Mouse (Mus musculus) cerebellum, adult 2 months (tissue): Measurements from ENCODE around the gene Cadm4. TPM values are rescaled to one million over a fixed set of nuclear protein-coding genes. Genes with fewer than 3 reads are reported as not detected.
A peak's percentile ranks its signal among the peaks of the same experiment; 100 is the strongest.
"Not testable (repeated sequence)": the region's sequence is repeated elsewhere in the genome, so short reads cannot be mapped to it uniquely, and the experiment has no call there.

Experiments
- DNase-seq, 2 experiments: peaks; one replicate each; pipeline ENCODE4 v3.0.0; 2021
- H3K27ac ChIP-seq: fragments of 200-500 bp; 2 replicates; pipeline ENCODE4 v1.5.1; 2012; ENCODE audit warnings: low read length, control low read depth, inconsistent platforms; ENCODE audit not compliant: insufficient read depth
- H3K27me3 ChIP-seq: fragments of 200-500 bp; 2 replicates; pipeline ENCODE4 v1.6.1; 2012; ENCODE audit warnings: inconsistent platforms, mild to moderate bottlenecking, low read length, moderate library complexity; ENCODE audit not compliant: control insufficient read depth, insufficient read depth
- H3K4me1 ChIP-seq: fragments of 200-500 bp; 2 replicates; pipeline ENCODE4 v1.6.1; 2011; ENCODE audit warnings: low read length; ENCODE audit not compliant: control insufficient read depth, insufficient read depth
- H3K4me3 ChIP-seq: fragments of 200-500 bp; replicated peaks from 2 replicates; pipeline ENCODE3; 2011; ENCODE audit warnings: mild to moderate bottlenecking, low read depth, low read length, control low read depth; ENCODE audit not compliant: insufficient read depth
- CTCF ChIP-seq: fragments of 200-500 bp; IDR thresholded peaks from 2 replicates; pipeline ENCODE4 v1.5.1; 2011; ENCODE audit warnings: low read depth, mild to moderate bottlenecking, control low read depth, low read length, moderate library complexity, borderline replicate concordance; ENCODE audit not compliant: insufficient read depth
- POLR2A ChIP-seq: fragments of 200-500 bp; IDR thresholded peaks from 2 replicates; pipeline ENCODE4 v1.6.1; 2011; ENCODE audit warnings: low read length, control low read depth, borderline replicate concordance; ENCODE audit not compliant: insufficient read depth
- WGBS: fragments of 180-500 bp; shearing (Covaris S2); methylation state at CpG from one replicate; pipeline ENCODE4 v1.1.7; 2018; 5-methylcytosine and 5-hydroxymethylcytosine counted together
- polyA plus RNA-seq: library from polyadenylated mRNA; depleted of rRNA; stranded (reverse); fragments of >200 nt; gene quantifications from 2 replicates; pipeline ENCODE4 v1.2.3, GENCODE M21; 2012

Cadm4 gene
- polyA plus RNA-seq, 1 experiment, result 312 TPM

DNA sequence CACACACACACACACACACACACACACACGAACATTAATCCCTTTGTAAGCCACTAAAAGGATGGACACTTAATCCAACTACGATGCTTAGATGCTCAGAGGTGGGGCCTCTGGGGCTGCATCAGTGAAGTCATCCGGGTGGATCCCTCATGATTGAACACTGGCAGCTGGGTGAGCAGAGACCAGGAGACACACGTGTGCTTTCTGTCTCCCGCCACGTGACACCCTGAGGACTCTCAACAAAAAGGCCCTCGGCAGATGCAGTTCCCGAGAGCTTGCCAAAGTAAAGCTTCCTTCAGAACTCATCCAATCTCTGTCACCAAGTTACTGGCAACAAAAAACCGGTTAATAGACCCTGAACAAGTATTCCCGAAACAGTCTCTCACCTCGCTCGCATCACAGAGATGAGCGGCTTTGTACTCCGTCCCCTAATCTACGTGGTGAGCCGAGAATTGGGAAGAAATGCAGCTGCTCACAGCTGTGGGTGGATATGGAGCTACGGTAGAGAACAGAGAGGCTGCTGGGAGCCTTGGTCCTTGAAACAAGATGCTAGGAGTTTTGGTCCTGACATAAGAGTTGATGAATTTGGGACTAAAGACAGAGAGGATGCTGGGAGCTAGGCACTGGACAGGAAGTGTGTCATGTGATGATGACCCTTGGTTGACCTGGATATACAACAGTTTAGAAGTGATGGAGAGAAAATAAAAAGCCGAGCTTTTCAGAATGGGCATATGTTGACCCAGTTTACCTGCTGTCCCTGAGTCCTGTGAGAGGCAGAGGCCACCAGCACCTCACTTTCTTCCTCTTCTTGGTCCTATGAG is 1.5 kb upstream of the Cadm4 start:
- peak; percentile 34 to 44 for DNase-seq
- Histone ChIP-seq H3K4me3 (peak overlapping the region; percentile 79), H3K4me1 (peaks cover 13% of the 10 kb centered on the region), H3K27me3 (no peaks in the 10 kb centered on the region), H3K27ac (peak overlapping the region; percentile 35; the same call in 1 of the 2 replicates)
- 23% methylated on average over 18 of the region's 18 CpGs for WGBS
- no peak for TF ChIP-seq CTCF
- TF ChIP-seq POLR2A, result no peak

DNA sequence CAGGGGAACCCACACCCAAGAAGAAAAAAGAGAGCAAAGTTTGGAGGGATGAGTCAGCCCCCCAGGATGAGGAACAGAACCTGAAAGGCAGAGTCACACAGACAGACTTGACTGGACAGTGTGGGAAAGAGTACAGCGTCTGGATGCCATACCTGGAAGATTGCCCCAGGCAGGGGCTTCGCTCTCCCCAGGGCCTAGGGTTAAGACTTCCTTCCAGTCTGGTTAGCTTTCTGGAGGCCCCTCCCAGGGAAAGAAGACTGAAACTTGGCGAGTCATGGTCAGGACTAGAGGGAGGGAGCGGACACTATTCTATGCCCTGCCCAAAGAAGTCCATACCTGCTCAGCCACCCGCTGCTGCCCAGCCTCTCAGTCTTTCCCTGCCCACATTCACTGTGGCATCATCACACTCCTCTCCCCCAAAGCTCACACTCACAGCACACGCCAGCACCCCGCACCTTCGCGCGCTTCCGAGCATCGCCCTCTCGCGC is 793 bp upstream of the Cadm4 start:
- peak overlapping the region; percentile 35 for H3K27ac ChIP-seq
- peaks cover 14% of the 10 kb centered on the region for H3K4me1 ChIP-seq
- no peaks in the 10 kb centered on the region for H3K27me3 ChIP-seq
- H3K4me3 ChIP-seq, result peak overlapping the region; percentile 79
- TF ChIP-seq CTCF (no peak), POLR2A (no peak)
- DNase-seq, result peak in 1 of 2 experiments; percentile 49
- 2% methylated on average over 14 of the region's 14 CpGs for WGBS

DNA sequence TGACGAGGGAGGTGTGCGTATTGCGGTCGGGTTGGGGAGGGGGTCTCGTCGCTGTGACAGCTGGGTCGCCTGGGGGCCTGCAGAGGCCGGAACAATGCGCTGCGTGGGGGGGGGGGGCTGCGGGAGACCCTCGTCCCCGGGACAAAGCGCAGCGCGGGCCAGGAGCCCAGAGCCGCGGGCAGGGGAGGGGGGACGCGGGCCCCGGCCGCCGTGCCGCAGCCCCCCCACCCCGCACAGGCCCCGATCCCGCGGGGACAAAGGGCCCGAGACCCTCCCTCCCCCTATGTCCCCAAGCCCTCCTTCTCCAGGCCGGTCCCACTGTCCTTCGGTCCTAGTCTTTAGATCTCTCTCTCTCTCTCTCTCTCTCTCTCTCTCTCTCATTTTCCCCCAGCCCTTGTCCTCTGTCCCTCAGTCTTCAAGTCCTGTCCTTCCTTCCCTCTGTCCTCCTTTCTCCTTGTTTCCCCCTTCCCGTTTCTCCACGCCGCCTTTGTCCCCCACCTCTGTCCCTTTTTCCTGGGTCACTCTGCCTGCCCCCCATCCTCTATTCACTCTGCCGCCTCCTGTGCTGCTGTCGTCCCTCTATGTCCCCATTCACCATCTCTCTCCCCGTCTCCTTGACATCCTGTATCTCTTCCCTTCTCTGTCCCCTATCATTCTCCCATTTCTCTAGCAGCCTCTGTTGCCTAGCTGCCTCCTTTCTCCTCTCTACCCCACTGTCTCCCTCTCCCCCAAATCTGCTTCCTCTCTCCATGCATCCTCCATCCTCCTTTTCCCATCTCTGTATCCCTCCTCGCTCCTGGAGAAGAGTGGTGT is 591 bp downstream of the Cadm4 start:
- Histone ChIP-seq H3K27ac (peak overlapping the region; percentile 61; the same call in 1 of the 2 replicates), H3K4me1 (peaks cover 25% of the 10 kb centered on the region), H3K4me3 (peak overlapping the region; percentile 88), H3K27me3 (no peaks in the 10 kb centered on the region)
- WGBS, result 0% methylated on average over 27 of the region's 38 CpGs
- peak in 1 of 2 experiments; percentile 43 for DNase-seq
- no peak for TF ChIP-seq CTCF
- TF ChIP-seq POLR2A, result no peak

DNA sequence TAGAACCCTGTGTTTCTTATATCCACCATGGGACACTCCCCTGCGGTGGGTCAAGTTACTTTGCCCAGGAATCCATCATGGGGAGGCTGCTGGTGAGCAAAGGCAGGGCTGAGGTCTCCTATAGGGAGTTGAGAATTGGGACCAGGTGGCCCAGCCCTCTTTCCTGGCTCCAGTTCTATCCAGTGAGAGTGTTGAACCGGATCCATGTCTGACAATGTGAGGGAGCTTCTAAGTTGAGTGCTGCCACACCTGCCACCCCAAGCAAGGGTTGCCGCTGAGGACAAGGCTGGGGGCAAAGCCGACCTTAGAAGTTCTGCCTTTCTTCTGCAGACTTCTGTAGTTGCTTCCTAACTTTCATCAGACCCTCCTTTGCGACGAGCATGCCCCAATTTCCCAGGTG is 1.5 kb downstream of the Cadm4 start:
- 0 out of 2 replicates have a peak overlapping the region, but pooled peaks have one; percentile 61 for H3K27ac ChIP-seq
- H3K4me3 ChIP-seq, result peak overlapping the region; percentile 88
- peak; percentile 43 to 64 for DNase-seq
- peaks cover 26% of the 10 kb centered on the region for H3K4me1 ChIP-seq
- WGBS, result 10% methylated on average over 6 of the region's 6 CpGs
- H3K27me3 ChIP-seq, result not testable (repeated sequence)

DNA sequence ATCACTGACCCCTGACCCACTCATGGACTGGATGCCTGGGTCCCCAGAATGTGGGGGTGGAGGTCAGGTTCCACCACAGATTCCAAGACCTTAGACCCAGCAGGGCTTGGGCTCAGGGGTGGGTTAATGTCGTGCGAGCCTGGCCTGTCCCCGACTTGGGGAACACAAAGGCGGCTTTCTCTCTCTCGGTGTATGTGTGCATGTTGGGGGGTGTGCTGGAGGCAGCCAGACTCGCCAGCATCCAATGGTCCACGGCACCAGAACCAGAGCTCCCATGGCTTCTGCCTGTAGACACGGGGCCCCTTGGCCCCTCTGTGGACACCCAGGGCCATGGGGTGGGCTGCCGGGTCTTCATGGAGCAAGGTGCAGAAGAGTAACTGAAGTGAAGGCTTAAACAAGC is 3.7 kb downstream of the Cadm4 start:
- WGBS, result 57% methylated on average over 9 of the region's 9 CpGs
- H3K4me1 ChIP-seq, result peaks cover 24% of the 10 kb centered on the region

DNA sequence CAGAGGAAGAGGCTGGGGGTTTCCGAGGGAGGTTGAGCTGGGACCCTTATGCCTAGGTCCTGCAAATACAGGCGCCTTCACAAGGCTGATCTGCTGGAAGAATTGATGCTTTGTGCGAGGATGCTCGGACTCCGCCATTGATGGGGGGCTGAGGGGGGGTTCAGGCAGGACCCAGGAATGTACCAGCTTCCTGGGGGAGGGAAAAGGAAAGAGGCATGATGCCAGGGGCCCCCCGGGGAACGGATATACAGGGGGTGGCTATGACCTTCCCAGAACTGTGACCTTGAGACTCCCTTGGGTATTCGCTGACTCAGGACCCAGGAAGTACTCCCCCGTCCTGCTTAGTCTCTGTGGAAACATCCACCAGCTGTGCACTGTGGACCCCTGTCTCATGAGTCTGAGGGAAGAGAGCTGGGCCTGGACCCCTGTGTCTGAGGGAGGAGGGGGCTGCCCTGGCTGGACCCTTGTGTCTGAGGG is 4.9 kb downstream of the Cadm4 start:
- DNase-seq, result peak in 1 of 2 experiments; percentile 28
- no peak overlapping the region for H3K4me3 ChIP-seq
- peaks cover 26% of the 10 kb centered on the region for H3K4me1 ChIP-seq
- WGBS, result 48% methylated on average over 9 of the region's 9 CpGs
- TF ChIP-seq CTCF (no peak), POLR2A (no peak)
- H3K27ac ChIP-seq, result peak overlapping the region; percentile 79
- no peaks in the 10 kb centered on the region for H3K27me3 ChIP-seq

More for the DNA sequence above, 3.7 kb downstream of the Cadm4 start:
- TF ChIP-seq CTCF, result no peak
- no peak for TF ChIP-seq POLR2A
- peak in 1 of 2 experiments; percentile 31 for DNase-seq
- Histone ChIP-seq H3K27ac (peak overlapping the region; percentile 79; the same call in 1 of the 2 replicates), H3K27me3 (no peaks in the 10 kb centered on the region), H3K4me3 (no peak overlapping the region)

DNA sequence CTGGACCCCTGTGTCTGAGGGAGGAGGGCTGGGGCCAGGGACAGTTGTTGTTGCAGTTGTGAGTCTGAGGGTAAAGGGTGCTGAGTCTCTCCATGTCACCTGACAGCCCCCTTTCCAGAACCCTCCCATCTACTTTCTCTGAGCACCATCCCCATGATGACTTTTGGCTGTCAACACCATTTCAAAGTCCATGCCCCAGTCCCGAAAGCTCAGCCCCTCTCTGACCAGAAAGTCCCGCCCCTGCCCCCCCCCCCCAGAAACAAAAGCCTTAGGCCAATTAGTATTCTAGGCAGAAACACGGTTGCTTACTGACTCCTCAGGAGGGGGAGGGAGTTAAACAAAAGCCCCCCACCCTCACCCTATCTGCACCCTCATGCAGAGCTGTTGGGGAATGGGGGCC is 5.6 kb downstream of the Cadm4 start:
- no peak overlapping the region for H3K4me3 ChIP-seq
- DNase-seq, result no peak
- WGBS, result 31% methylated on average over 3 of the region's 3 CpGs
- H3K4me1 ChIP-seq, result peaks cover 26% of the 10 kb centered on the region
- H3K27me3 ChIP-seq, result no peaks in the 10 kb centered on the region
- H3K27ac ChIP-seq, result peak overlapping the region; percentile 79
- TF ChIP-seq CTCF, result no peak
- no peak for TF ChIP-seq POLR2A

DNA sequence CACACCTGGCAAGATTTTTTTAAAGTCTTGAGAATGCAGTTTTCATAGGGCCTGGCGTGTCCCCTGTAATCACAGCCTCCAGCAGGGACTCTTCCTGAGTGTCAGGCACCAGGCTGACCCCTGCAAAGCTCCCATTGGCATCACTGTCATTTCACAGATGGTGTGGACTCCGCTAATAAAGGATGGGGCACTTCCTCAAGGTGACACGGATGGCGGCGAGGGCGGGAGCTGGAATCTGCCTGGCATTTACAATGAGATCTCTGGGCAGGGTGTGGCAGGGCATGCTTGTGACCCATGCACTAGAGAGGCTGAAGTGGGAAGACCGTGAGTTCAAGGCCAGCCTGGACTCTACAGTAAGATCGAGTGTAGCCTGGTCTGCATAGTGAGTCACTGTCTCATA is 6.5 kb downstream of the Cadm4 start:
- Histone ChIP-seq H3K27me3 (no peaks in the 10 kb centered on the region), H3K27ac (peak overlapping the region; percentile 64), H3K4me1 (peaks cover 26% of the 10 kb centered on the region), H3K4me3 (no peak overlapping the region)
- TF ChIP-seq POLR2A (no peak), CTCF (no peak)
- peak in 1 of 2 experiments; percentile 69 for DNase-seq
- 10% methylated on average over 8 of the region's 8 CpGs for WGBS
